In the genomic region with DNA sequence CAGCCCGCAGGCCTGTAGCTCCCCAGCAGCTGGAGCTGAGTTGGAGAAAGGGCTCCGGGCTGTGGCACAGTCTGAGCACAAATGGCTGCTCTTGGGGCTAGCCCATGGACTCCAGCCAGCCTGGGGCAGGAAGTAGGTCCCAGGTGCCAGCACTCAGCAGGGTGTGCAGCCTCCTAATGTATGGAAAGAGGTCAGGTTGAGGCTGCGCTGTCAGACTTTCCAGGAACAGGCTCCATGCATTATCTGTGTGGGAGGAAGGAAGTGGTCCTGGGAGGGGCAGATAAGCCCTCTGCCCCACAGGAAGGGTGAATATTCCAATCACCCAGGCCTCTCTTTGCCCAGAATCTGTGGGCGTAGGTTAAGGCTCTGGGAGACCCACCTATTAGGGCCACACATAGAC, we compare ENCODE assay signal across 10 mouse cellular contexts. TPM values are rescaled to one million over a fixed set of nuclear protein-coding genes. Genes with fewer than 3 reads are reported as not detected.
DNase-seq lines count a peak whose midpoint lies in the region; ATAC-seq and TF ChIP-seq lines count a peak whose summit lies in the region.
"Had no signal": no experiment of that assay in that cellular context is flagged by ENCODE, and none has a peak within 500 bp of the region (broad histone marks: within the 10 kb centered on the region; RNA-seq: fewer than 3 reads in every experiment).

No protein-coding gene starts in this region.

- H3K9me3 ChIP-seq in heart, embryonic 15.5 days (replicated peaks), result no peaks in the 10 kb centered on the region

- no peak for TF ChIP-seq POLR2A in heart, adult 2 months (IDR thresholded peaks at IDR 0.05; ENCODE audit: insufficient read depth, low read depth, low read length)

- peaks cover 40% of the 10 kb centered on the region for H3K4me1 ChIP-seq in heart, embryonic 15.5 days (replicated peaks)
- peaks cover 18% of the 10 kb centered on the region for H3K4me1 ChIP-seq in heart, adult 2 months (ENCODE audit: control insufficient read depth, insufficient read depth, low read length)

- peak overlapping the region; percentile 66 for H3K27ac ChIP-seq in heart, embryonic 15.5 days
- no peak overlapping the region for H3K27ac ChIP-seq in heart, adult 2 months

- no peaks in the 10 kb centered on the region for H3K79me2 ChIP-seq in heart, adult 2 months (replicated peaks; ENCODE audit: control insufficient read depth, insufficient read depth, low read length)

- intact Hi-C loops in heart, adult 2 months (cut with DNase I), result no loop called here

- DNase-seq in heart, adult 2 months, result no peak
- DNase-seq in 416B (ENCODE audit: low read depth) (peak; percentile 83), R1 (ENCODE audit: low read depth, low spot score) (peak; percentile 51), liver (peak; percentile 51)
- no peak for DNase-seq in layer of hippocampus, postnatal 25 days (ENCODE audit: extremely low spot score in 1 of 2, low spot score in 1 of 2)
- DNase-seq in gastrocnemius, postnatal 4 days (ENCODE audit: low spot score in 2 of 2), result no peak
- DNase-seq in yolk sac, embryonic 10.5 days (ENCODE audit: low spot score), result no peak
- DNase-seq: heart, adult 18-20 months; right cerebral cortex, adult 18-20 months had no signal

- no peak for TF ChIP-seq CTCF in heart, adult 2 months (IDR thresholded peaks at IDR 0.05)

- 53% methylated on average over 4 of the region's 4 CpGs for WGBS in heart, embryonic 15.5 days
- WGBS in heart, adult 2 months, result 64% methylated on average over 4 of the region's 4 CpGs

- H3K27me3 ChIP-seq in heart, embryonic 15.5 days, result no peaks in the 10 kb centered on the region
- H3K27me3 ChIP-seq in heart, adult 2 months (ENCODE audit: control insufficient read depth, insufficient read depth, low read length), result no peaks in the 10 kb centered on the region

- TF ChIP-seq EP300 in heart, adult 2 months (IDR thresholded peaks at IDR 0.05; ENCODE audit: insufficient read depth, low read depth, low read length), result no peak

- no peak overlapping the region for H3K9ac ChIP-seq in heart, embryonic 15.5 days
- no peak overlapping the region for H3K9ac ChIP-seq in heart, adult 2 months (ENCODE audit: low read depth, low read length)

- ATAC-seq in heart, embryonic 15.5 days (replicated peaks; ENCODE audit: insufficient number of reproducible peaks, insufficient read depth, low FRiP score, low read depth), result no peak; the same call in 1 of the 2 replicates

- H3K4me2 ChIP-seq in heart, embryonic 15.5 days, result no peak overlapping the region

- no peaks in the 10 kb centered on the region for H3K36me3 ChIP-seq in heart, embryonic 15.5 days
- no peaks in the 10 kb centered on the region for H3K36me3 ChIP-seq in heart, adult 2 months (ENCODE audit: control insufficient read depth, insufficient read depth, low read length)

- no peak overlapping the region for H3K4me3 ChIP-seq in heart, embryonic 15.5 days
- H3K4me3 ChIP-seq in heart, adult 2 months, result no peak overlapping the region

RNA-seq across cellular contexts. Expression of a gene that starts 43.4 kb away (rescaled TPM):
- 99.8 and 124 TPM in 2 replicates for polyA plus RNA-seq in heart, embryonic 15.5 days (2015; fragmentation: Nextera tagmentation; extraction: Ambion mirVana)
- 10 to 100 TPM; 39.6 to 44.0 TPM for total RNA-seq in heart, adult 2 months (2021)
- 55.5 and 58.5 TPM in 2 replicates for polyA plus RNA-seq in heart, adult 2 months (2012; rRNA removed)
- 10 to 100 TPM; 29.9 to 31.9 TPM for total RNA-seq in layer of hippocampus, postnatal 25 days (2021)
- total RNA-seq in gastrocnemius, postnatal 4 days (2021), result 10 to 100 TPM; 66.7 to 70.2 TPM

RNA-seq across cellular contexts. Expression of a gene that starts 49.3 kb away (rescaled TPM):
- 108 and 136 TPM in 2 replicates for polyA plus RNA-seq in heart, embryonic 15.5 days (2015; fragmentation: Nextera tagmentation; extraction: Ambion mirVana)
- 1 to 10 TPM; 9.3 to 9.8 TPM for total RNA-seq in heart, adult 2 months (2021)
- 12.9 and 13.1 TPM in 2 replicates for polyA plus RNA-seq in heart, adult 2 months (2012; rRNA removed)
- total RNA-seq in layer of hippocampus, postnatal 25 days (2021), result 1 to 10 TPM; 3.3 to 3.8 TPM
- total RNA-seq in gastrocnemius, postnatal 4 days (2021), result 10 to 100 TPM; 93.9 to 94.1 TPM

Comparison
In these comparisons a context has a peak if more than half of its experiments do, and no peak if none do; other contexts are left out.
1. DNase-seq: peak in 416B (single experiment), R1 (single experiment) and liver (single experiment); none in heart, adult 2 months (0 of 2), layer of hippocampus, postnatal 25 days (0 of 2), gastrocnemius, postnatal 4 days (0 of 2) and yolk sac, embryonic 10.5 days (single experiment).
2. RNA of a gene that starts 49.3 kb away (total RNA-seq): 93.9 to 94.1 TPM in gastrocnemius, postnatal 4 days; 9.3 to 9.8 TPM in heart, adult 2 months and 3.3 to 3.8 TPM in layer of hippocampus, postnatal 25 days; every median in the first group is over 4 times any median in the second.